In genomic region chr3:84217961-84218351, GRCm38 (mm10) we compare ENCODE assay signal across 14 mouse cellular contexts. TPM values are rescaled to one million over a fixed set of nuclear protein-coding genes. Genes with fewer than 3 reads are reported as not detected.
DNase-seq lines count a peak whose midpoint lies in the region; ATAC-seq and TF ChIP-seq lines count a peak whose summit lies in the region.
"Had no signal": no experiment of that assay in that cellular context is flagged by ENCODE, and none has a peak within 500 bp of the region (broad histone marks: within the 10 kb centered on the region; RNA-seq: fewer than 3 reads in every experiment).

No protein-coding gene starts in this region.

- no peak for DNase-seq in stomach, postnatal 0 days (ENCODE audit: low spot score)
- DNase-seq in forebrain, embryonic 14.5 days (ENCODE audit: low spot score): no peak
- no peak for DNase-seq in limb, embryonic 14.5 days (ENCODE audit: low spot score)
- DNase-seq in gastrocnemius, adult 18-20 months (ENCODE audit: low spot score): no peak
- no peak for DNase-seq in kidney, adult 2 months
- DNase-seq: lung, postnatal 10 days had no signal

- no peak for TF ChIP-seq CTCF in stomach, postnatal 0 days (IDR thresholded peaks at IDR 0.05; ENCODE audit: low read depth)
- no peak for TF ChIP-seq CTCF in olfactory bulb, adult 2 months (IDR thresholded peaks at IDR 0.05; ENCODE audit: insufficient read depth, low read depth, low read length)
- no peak for TF ChIP-seq CTCF in kidney, adult 2 months (conservative IDR thresholded peaks at IDR 0.05; ENCODE audit: insufficient read depth, insufficient read length, low read depth, low read length)

- no peak for TF ChIP-seq POLR2A in limb, embryonic 14.5 days (IDR thresholded peaks at IDR 0.05; ENCODE audit: borderline replicate concordance, extremely low read depth, insufficient read depth, insufficient read length)
- TF ChIP-seq POLR2A in olfactory bulb, adult 2 months (IDR thresholded peaks at IDR 0.05; ENCODE audit: insufficient read depth, low read depth, low read length): no peak
- TF ChIP-seq POLR2A in kidney, adult 2 months (IDR thresholded peaks at IDR 0.05; ENCODE audit: low read depth, low read length): no peak

- no peaks in the 10 kb centered on the region for H3K9me3 ChIP-seq in stomach, embryonic 16.5 days (replicated peaks; ENCODE audit: control insufficient read depth, low read length)
- no peaks in the 10 kb centered on the region for H3K9me3 ChIP-seq in stomach, postnatal 0 days (ENCODE audit: control insufficient read depth, low read length)
- H3K9me3 ChIP-seq in forebrain, embryonic 14.5 days (replicated peaks; ENCODE audit: control insufficient read depth, low read length): no peaks in the 10 kb centered on the region
- no peaks in the 10 kb centered on the region for H3K9me3 ChIP-seq in limb, embryonic 14.5 days (ENCODE audit: control insufficient read depth, low read length)
- H3K9me3 ChIP-seq in intestine, embryonic 16.5 days (ENCODE audit: control insufficient read depth, low read length): no peaks in the 10 kb centered on the region

- H3K27ac ChIP-seq in stomach, embryonic 16.5 days (ENCODE audit: low read length): no peak overlapping the region
- no peak overlapping the region for H3K27ac ChIP-seq in stomach, postnatal 0 days (replicated peaks)
- peak overlapping the region; percentile 56; the same call in 1 of the 2 replicates for H3K27ac ChIP-seq in forebrain, embryonic 14.5 days (ENCODE audit: low read depth, low read length)
- no peak overlapping the region for H3K27ac ChIP-seq in limb, embryonic 14.5 days (replicated peaks; ENCODE audit: low read depth, low read length)
- H3K27ac ChIP-seq in olfactory bulb, adult 2 months (ENCODE audit: insufficient read depth, low read depth, low read length): peak overlapping the region; percentile 39; the same call in 1 of the 2 replicates
- no peak overlapping the region for H3K27ac ChIP-seq in kidney, adult 2 months (ENCODE audit: insufficient read depth, low read depth, low read length)
- H3K27ac ChIP-seq in intestine, embryonic 16.5 days (ENCODE audit: low read length): no peak overlapping the region

- H3K4me1 ChIP-seq in stomach, embryonic 16.5 days (ENCODE audit: control insufficient read depth, insufficient read depth, low read length): peaks cover 10% of the 10 kb centered on the region
- no peaks in the 10 kb centered on the region; the same call in 1 of the 2 replicates for H3K4me1 ChIP-seq in stomach, postnatal 0 days (replicated peaks; ENCODE audit: control insufficient read depth, insufficient read depth)
- peaks cover 69% of the 10 kb centered on the region for H3K4me1 ChIP-seq in forebrain, embryonic 14.5 days (ENCODE audit: control insufficient read depth, insufficient read depth, low read length)
- H3K4me1 ChIP-seq in limb, embryonic 14.5 days (ENCODE audit: control insufficient read depth, insufficient read depth, low read length): peaks cover 25% of the 10 kb centered on the region
- H3K4me1 ChIP-seq in olfactory bulb, adult 2 months (ENCODE audit: control insufficient read depth, insufficient read depth, low read length): peaks cover 38% of the 10 kb centered on the region
- H3K4me1 ChIP-seq in kidney, adult 2 months (ENCODE audit: control insufficient read depth, insufficient read depth, low read length): peaks cover 15% of the 10 kb centered on the region; the same call in 1 of the 2 replicates
- peaks cover 12% of the 10 kb centered on the region for H3K4me1 ChIP-seq in intestine, embryonic 16.5 days (ENCODE audit: control insufficient read depth, insufficient read depth, low read length)

- 57% methylated on average over 4 of the region's 4 CpGs for WGBS in stomach, embryonic 16.5 days
- 59% methylated on average over 4 of the region's 4 CpGs for WGBS in stomach, postnatal 0 days
- 9% methylated on average over 4 of the region's 4 CpGs for WGBS in forebrain, embryonic 14.5 days
- 48% methylated on average over 4 of the region's 4 CpGs for WGBS in limb, embryonic 14.5 days
- WGBS in olfactory bulb, adult 2 months: 14% methylated on average over 4 of the region's 4 CpGs
- 69% methylated on average over 4 of the region's 4 CpGs for WGBS in kidney, adult 2 months
- 68% methylated on average over 4 of the region's 4 CpGs for WGBS in intestine, embryonic 16.5 days

- ATAC-seq in stomach, embryonic 16.5 days (ENCODE audit: insufficient read depth, low FRiP score): no peak
- no peak for ATAC-seq in stomach, postnatal 0 days (ENCODE audit: low FRiP score, low TSS enrichment)
- ATAC-seq in forebrain, embryonic 14.5 days: no peak
- ATAC-seq in limb, embryonic 14.5 days (ENCODE audit: low FRiP score, low read depth): no peak
- no peak for ATAC-seq in intestine, embryonic 16.5 days

- H3K36me3 ChIP-seq in stomach, embryonic 16.5 days (ENCODE audit: control insufficient read depth, insufficient read depth, low read length): no peaks in the 10 kb centered on the region
- no peaks in the 10 kb centered on the region for H3K36me3 ChIP-seq in stomach, postnatal 0 days (ENCODE audit: control insufficient read depth, insufficient read depth, low read length)
- H3K36me3 ChIP-seq in forebrain, embryonic 14.5 days (ENCODE audit: control insufficient read depth, insufficient read depth, low read length): no peaks in the 10 kb centered on the region
- H3K36me3 ChIP-seq in limb, embryonic 14.5 days (ENCODE audit: control insufficient read depth, insufficient read depth, low read length): no peaks in the 10 kb centered on the region; the same call in 1 of the 2 replicates
- no peaks in the 10 kb centered on the region for H3K36me3 ChIP-seq in kidney, adult 2 months (ENCODE audit: control insufficient read depth, insufficient read depth, low read length)
- H3K36me3 ChIP-seq in intestine, embryonic 16.5 days (ENCODE audit: control insufficient read depth, insufficient read depth, low read length): no peaks in the 10 kb centered on the region

- H3K9ac ChIP-seq in stomach, embryonic 16.5 days (ENCODE audit: low read length): peak overlapping the region; percentile 10
- H3K9ac ChIP-seq in stomach, postnatal 0 days (ENCODE audit: low read length): no peak overlapping the region
- H3K9ac ChIP-seq in forebrain, embryonic 14.5 days (ENCODE audit: low read length): peak overlapping the region; percentile 66
- H3K9ac ChIP-seq in limb, embryonic 14.5 days (ENCODE audit: low read depth, low read length, severe bottlenecking): no peak overlapping the region
- H3K9ac ChIP-seq in intestine, embryonic 16.5 days (ENCODE audit: low read depth, low read length): no peak overlapping the region

- no peak overlapping the region for H3K4me3 ChIP-seq in stomach, embryonic 16.5 days (replicated peaks; ENCODE audit: low read length)
- no peak overlapping the region for H3K4me3 ChIP-seq in stomach, postnatal 0 days (ENCODE audit: low read depth, low read length)
- peak overlapping the region; percentile 47 for H3K4me3 ChIP-seq in forebrain, embryonic 14.5 days (ENCODE audit: low read depth, low read length)
- H3K4me3 ChIP-seq in limb, embryonic 14.5 days (replicated peaks; ENCODE audit: low read length): no peak overlapping the region
- no peak overlapping the region; the same call in 1 of the 2 replicates for H3K4me3 ChIP-seq in olfactory bulb, adult 2 months (ENCODE audit: insufficient read depth, low read depth, low read length)
- no peak overlapping the region for H3K4me3 ChIP-seq in kidney, adult 2 months (ENCODE audit: insufficient read depth, low read depth, low read length)
- H3K4me3 ChIP-seq in intestine, embryonic 16.5 days (ENCODE audit: low read length): no peak overlapping the region
- H3K4me3 ChIP-seq: myocyte had no signal

- TF ChIP-seq EP300 in stomach, postnatal 0 days (optimal IDR thresholded peaks at IDR 0.05): no peak

- no peak overlapping the region for H3K4me2 ChIP-seq in stomach, embryonic 16.5 days (ENCODE audit: low read depth, low read length)
- no peak overlapping the region for H3K4me2 ChIP-seq in stomach, postnatal 0 days (replicated peaks; ENCODE audit: low read depth)
- peak overlapping the region; percentile 60 for H3K4me2 ChIP-seq in forebrain, embryonic 14.5 days (ENCODE audit: low read length)
- H3K4me2 ChIP-seq in limb, embryonic 14.5 days (replicated peaks; ENCODE audit: low read depth, low read length, severe bottlenecking): peak overlapping the region; percentile 11; the same call in 1 of the 2 replicates
- no peak overlapping the region for H3K4me2 ChIP-seq in intestine, embryonic 16.5 days (ENCODE audit: low read depth, low read length)
- H3K4me2 ChIP-seq: heart, embryonic 11.5 days had no signal

- H3K27me3 ChIP-seq in stomach, embryonic 16.5 days (ENCODE audit: control insufficient read depth, insufficient read depth, low read length): no peaks in the 10 kb centered on the region
- H3K27me3 ChIP-seq in stomach, postnatal 0 days (ENCODE audit: control insufficient read depth, insufficient read depth, low read length): no peaks in the 10 kb centered on the region
- H3K27me3 ChIP-seq in forebrain, embryonic 14.5 days (replicated peaks; ENCODE audit: control insufficient read depth, insufficient read depth, low read length): no peaks in the 10 kb centered on the region
- no peaks in the 10 kb centered on the region for H3K27me3 ChIP-seq in limb, embryonic 14.5 days (ENCODE audit: control insufficient read depth, insufficient read depth, low read length)
- no peaks in the 10 kb centered on the region for H3K27me3 ChIP-seq in kidney, adult 2 months (replicated peaks; ENCODE audit: control insufficient read depth, insufficient read depth, low read length)
- no peaks in the 10 kb centered on the region for H3K27me3 ChIP-seq in intestine, embryonic 16.5 days (replicated peaks; ENCODE audit: control insufficient read depth, insufficient read depth, low read length)

RNA-seq across cellular contexts. Expression of gene Gm6525, which starts 44.1 kb away (rescaled TPM):
- polyA plus RNA-seq in stomach, embryonic 16.5 days (2015; fragmentation: Nextera tagmentation; extraction: Ambion mirVana): 0.60 and 0.70 TPM in 2 replicates
- 0.75 and 0.88 TPM in 2 replicates for polyA plus RNA-seq in stomach, postnatal 0 days (2015; fragmentation: Nextera tagmentation; extraction: Ambion mirVana)
- polyA plus RNA-seq in forebrain, embryonic 14.5 days (2014; fragmentation: Nextera tagmentation; extraction: Ambion mirVana): 0.87 and 0.97 TPM in 2 replicates
- polyA plus RNA-seq in limb, embryonic 14.5 days (2012; rRNA removed): 0.26 and 0.39 TPM in 2 replicates
- 0.55 and 0.84 TPM in 2 replicates for polyA plus RNA-seq in limb, embryonic 14.5 days (2014; fragmentation: Nextera tagmentation; extraction: Ambion mirVana)
- not detected in 2 replicates for polyA plus RNA-seq in olfactory bulb, adult 2 months (2012; ENCODE audit: insufficient read depth, insufficient read length, low replicate concordance, missing spikeins)
- total RNA-seq in gastrocnemius, adult 18-20 months (2021): not detected
- polyA plus RNA-seq in kidney, adult 2 months (2012; rRNA removed): not detected in 2 replicates
- polyA plus RNA-seq in intestine, embryonic 16.5 days (2015; fragmentation: Nextera tagmentation; extraction: Ambion mirVana): 1.2 and 1.4 TPM in 2 replicates
- total RNA-seq: left cerebral cortex, postnatal 4 days had no signal
- polyA plus RNA-seq: brain, embryonic 14.5 days; heart, embryonic 11.5 days; large intestine, adult 2 months had no signal

Comparison
In these comparisons a context has a peak if more than half of its experiments do, and no peak if none do; other contexts are left out.
1. H3K9ac ChIP-seq: peak in stomach, embryonic 16.5 days (single experiment) and forebrain, embryonic 14.5 days (single experiment); none in stomach, postnatal 0 days (single experiment), limb, embryonic 14.5 days (single experiment) and intestine, embryonic 16.5 days (single experiment).
2. H3K27ac ChIP-seq: peak in forebrain, embryonic 14.5 days (single experiment) and olfactory bulb, adult 2 months (single experiment); none in stomach, embryonic 16.5 days (single experiment), stomach, postnatal 0 days (single experiment), limb, embryonic 14.5 days (single experiment), kidney, adult 2 months (single experiment) and intestine, embryonic 16.5 days (single experiment).
3. H3K4me2 ChIP-seq: peak in forebrain, embryonic 14.5 days (single experiment) and limb, embryonic 14.5 days (single experiment); none in stomach, embryonic 16.5 days (single experiment), stomach, postnatal 0 days (single experiment) and intestine, embryonic 16.5 days (single experiment).